8 mouse cellular contexts compared by ENCODE assay signal in the genomic region with DNA sequence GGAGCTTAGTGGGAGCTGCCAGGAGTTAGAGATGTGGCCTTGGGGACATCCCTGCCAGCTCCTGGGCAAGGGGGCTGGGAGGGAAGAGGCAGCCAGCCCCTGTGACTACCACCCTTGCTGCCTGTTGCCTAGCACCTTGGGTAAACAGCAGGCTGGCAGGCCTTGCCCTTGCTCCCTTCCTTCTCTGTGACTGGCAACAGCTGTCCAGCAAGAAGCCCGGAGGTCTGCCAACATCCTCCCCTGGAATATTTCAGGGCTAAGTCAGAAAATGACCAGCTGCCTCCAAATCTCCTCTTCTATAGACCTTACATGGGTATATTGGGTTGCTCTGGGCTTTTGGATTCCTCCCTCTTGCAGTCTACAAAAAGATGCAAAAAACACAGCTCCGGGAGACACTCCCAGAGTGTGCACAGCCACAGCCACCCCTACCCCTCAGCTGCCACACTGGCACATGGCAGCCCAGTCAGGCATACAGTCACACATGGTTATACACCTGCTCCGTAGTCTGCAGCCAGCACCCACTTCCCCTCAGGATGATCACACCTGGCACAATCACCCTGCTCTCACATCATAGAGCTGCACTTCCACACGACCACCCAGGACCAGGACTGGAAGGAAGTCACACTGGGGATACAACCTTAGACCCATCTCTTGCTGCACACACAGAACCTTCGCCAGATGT. TPM values are rescaled to one million over a fixed set of nuclear protein-coding genes. Genes with fewer than 3 reads are reported as not detected.
DNase-seq lines count a peak whose midpoint lies in the region; ATAC-seq and TF ChIP-seq lines count a peak whose summit lies in the region.

No protein-coding gene starts in this region.

- TF ChIP-seq POLR2A in lung, adult 2 months (IDR thresholded peaks at IDR 0.05; ENCODE audit: borderline replicate concordance, extremely low read depth, low read depth, low read length): no peak

- H3K9me3 ChIP-seq in lung, embryonic 15.5 days: no peaks in the 10 kb centered on the region
- H3K9me3 ChIP-seq in limb, embryonic 11.5 days (ENCODE audit: control insufficient read depth, low read length): no peaks in the 10 kb centered on the region
- H3K9me3 ChIP-seq in stomach, embryonic 16.5 days (replicated peaks; ENCODE audit: control insufficient read depth, low read length): no peaks in the 10 kb centered on the region

- H3K4me2 ChIP-seq in lung, embryonic 15.5 days: peak overlapping the region; percentile 97
- peak overlapping the region; percentile 95; the same call in 1 of the 2 replicates for H3K4me2 ChIP-seq in limb, embryonic 11.5 days (ENCODE audit: low read depth, severe bottlenecking)
- H3K4me2 ChIP-seq in stomach, embryonic 16.5 days (ENCODE audit: low read depth, low read length): peak overlapping the region; percentile 98

- H3K27ac ChIP-seq in lung, embryonic 15.5 days: no peak overlapping the region
- H3K27ac ChIP-seq in limb, embryonic 11.5 days (replicated peaks; ENCODE audit: low read depth, low read length): no peak overlapping the region
- H3K27ac ChIP-seq in stomach, embryonic 16.5 days (ENCODE audit: low read length): no peak overlapping the region

- no peak for TF ChIP-seq CTCF in lung, adult 2 months (IDR thresholded peaks at IDR 0.05; ENCODE audit: insufficient read depth, low read length)

- H3K36me3 ChIP-seq in lung, embryonic 15.5 days: no peaks in the 10 kb centered on the region
- H3K36me3 ChIP-seq in limb, embryonic 11.5 days (ENCODE audit: control insufficient read depth, insufficient read depth, low read length): no peaks in the 10 kb centered on the region
- H3K36me3 ChIP-seq in stomach, embryonic 16.5 days (ENCODE audit: control insufficient read depth, insufficient read depth, low read length): no peaks in the 10 kb centered on the region

- H3K27me3 ChIP-seq in lung, embryonic 15.5 days: peaks cover 32% of the 10 kb centered on the region
- H3K27me3 ChIP-seq in limb, embryonic 11.5 days (ENCODE audit: control insufficient read depth, insufficient read depth, low read length): peaks cover 16% of the 10 kb centered on the region
- H3K27me3 ChIP-seq in stomach, embryonic 16.5 days (ENCODE audit: control insufficient read depth, insufficient read depth, low read length): 0 out of 2 replicates have a peak, but pooled peaks cover 3% of the 10 kb centered on the region

- ATAC-seq in lung, embryonic 15.5 days (ENCODE audit: borderline replicate concordance, extremely low read depth, low FRiP score, low TSS enrichment): no peak; the same call in 1 of the 2 replicates
- 0 out of 2 replicates have a peak, but pooled peaks have one; percentile 28 for ATAC-seq in limb, embryonic 11.5 days (ENCODE audit: insufficient number of reproducible peaks, low FRiP score, low TSS enrichment, low read depth)
- peak; percentile 28 for ATAC-seq in stomach, embryonic 16.5 days (ENCODE audit: insufficient read depth, low FRiP score)

- DNase-seq in lung, adult 2 months: no peak
- peak; percentile 46 to 55 for DNase-seq in heart, adult 18-20 months
- DNase-seq in limb, embryonic 11.5 days (ENCODE audit: low spot score): no peak
- DNase-seq in right cerebral cortex, postnatal 4 days: no peak
- no peak for DNase-seq in embryo, embryonic 10 days (ENCODE audit: low spot score)
- DNase-seq in thymus, postnatal 14 days: no peak

- H3K4me3 ChIP-seq in lung, embryonic 15.5 days: 0 out of 2 replicates have a peak overlapping the region, but pooled peaks have one; percentile 44
- H3K4me3 ChIP-seq in lung, adult 2 months (replicated peaks; ENCODE audit: extremely low read depth, low read depth, low read length): no peak overlapping the region
- peak overlapping the region; percentile 45; the same call in 1 of the 2 replicates for H3K4me3 ChIP-seq in limb, embryonic 11.5 days (ENCODE audit: low read depth, low read length)
- H3K4me3 ChIP-seq in stomach, embryonic 16.5 days (replicated peaks; ENCODE audit: low read length): peak overlapping the region; percentile 53

- WGBS in lung, embryonic 15.5 days: 52% methylated on average over 5 of the region's 5 CpGs
- WGBS in lung, adult 2 months: 33% methylated on average over 5 of the region's 5 CpGs
- WGBS in limb, embryonic 11.5 days: 66% methylated on average over 5 of the region's 5 CpGs
- WGBS in stomach, embryonic 16.5 days: 49% methylated on average over 5 of the region's 5 CpGs

- no peak overlapping the region for H3K9ac ChIP-seq in lung, embryonic 15.5 days
- no peak overlapping the region for H3K9ac ChIP-seq in limb, embryonic 11.5 days (ENCODE audit: low read length)
- peak overlapping the region; percentile 73; the same call in 1 of the 2 replicates for H3K9ac ChIP-seq in stomach, embryonic 16.5 days (ENCODE audit: low read length)

- peaks cover 16% of the 10 kb centered on the region for H3K4me1 ChIP-seq in lung, embryonic 15.5 days
- H3K4me1 ChIP-seq in lung, adult 2 months (ENCODE audit: control insufficient read depth, insufficient read depth, low read length): peaks cover 2% of the 10 kb centered on the region; the same call in 1 of the 2 replicates
- peaks cover 8% of the 10 kb centered on the region; the same call in 1 of the 2 replicates for H3K4me1 ChIP-seq in limb, embryonic 11.5 days (ENCODE audit: control insufficient read depth, insufficient read depth, low read length)
- H3K4me1 ChIP-seq in stomach, embryonic 16.5 days (ENCODE audit: control insufficient read depth, insufficient read depth, low read length): peaks cover 10% of the 10 kb centered on the region; the same call in 1 of the 2 replicates

RNA-seq across cellular contexts. Expression of gene Sync, which starts 1.3 kb away (rescaled TPM):
- polyA plus RNA-seq in lung, embryonic 15.5 days (2015; fragmentation: Nextera tagmentation; extraction: Ambion mirVana): 0.54 and 0.71 TPM in 2 replicates
- 2.8 TPM in 2 replicates for polyA plus RNA-seq in lung, adult 2 months (2012; rRNA removed)
- 10 to 100 TPM; 18.9 to 24.9 TPM for total RNA-seq in heart, adult 18-20 months (2021)
- 0.47 and 0.59 TPM in 2 replicates for polyA plus RNA-seq in limb, embryonic 11.5 days (2014; fragmentation: Nextera tagmentation; extraction: Ambion mirVana)
- polyA plus RNA-seq in stomach, embryonic 16.5 days (2015; fragmentation: Nextera tagmentation; extraction: Ambion mirVana): 3.0 and 3.9 TPM in 2 replicates

RNA-seq across cellular contexts. Expression of gene C77080, which starts 24.9 kb away (rescaled TPM):
- 5.2 and 6.8 TPM in 2 replicates for polyA plus RNA-seq in lung, embryonic 15.5 days (2015; fragmentation: Nextera tagmentation; extraction: Ambion mirVana)
- polyA plus RNA-seq in lung, adult 2 months (2012; rRNA removed): 47.1 and 50.1 TPM in 2 replicates
- 1 to 10 TPM; 2.6 to 3.0 TPM for total RNA-seq in heart, adult 18-20 months (2021)
- 3.7 and 4.2 TPM in 2 replicates for polyA plus RNA-seq in limb, embryonic 11.5 days (2014; fragmentation: Nextera tagmentation; extraction: Ambion mirVana)
- polyA plus RNA-seq in stomach, embryonic 16.5 days (2015; fragmentation: Nextera tagmentation; extraction: Ambion mirVana): 8.2 and 8.5 TPM in 2 replicates

RNA-seq across cellular contexts. Expression of gene Rbbp4, which starts 49.0 kb away (rescaled TPM):
- 418 and 423 TPM in 2 replicates for polyA plus RNA-seq in lung, embryonic 15.5 days (2015; fragmentation: Nextera tagmentation; extraction: Ambion mirVana)
- 16.7 and 23.5 TPM in 2 replicates for polyA plus RNA-seq in lung, adult 2 months (2012; rRNA removed)
- 10 to 100 TPM; 74.1 to 78.0 TPM for total RNA-seq in heart, adult 18-20 months (2021)
- polyA plus RNA-seq in limb, embryonic 11.5 days (2014; fragmentation: Nextera tagmentation; extraction: Ambion mirVana): 608 and 644 TPM in 2 replicates
- polyA plus RNA-seq in stomach, embryonic 16.5 days (2015; fragmentation: Nextera tagmentation; extraction: Ambion mirVana): 287 and 291 TPM in 2 replicates

RNA-seq across cellular contexts. Expression of gene Zbtb8os, which starts 49.4 kb away (rescaled TPM):
- 44.0 and 44.5 TPM in 2 replicates for polyA plus RNA-seq in lung, embryonic 15.5 days (2015; fragmentation: Nextera tagmentation; extraction: Ambion mirVana)
- polyA plus RNA-seq in lung, adult 2 months (2012; rRNA removed): 5.8 and 11.3 TPM in 2 replicates
- 10 to 100 TPM; 22.4 to 30.2 TPM for total RNA-seq in heart, adult 18-20 months (2021)
- 42.5 and 53.3 TPM in 2 replicates for polyA plus RNA-seq in limb, embryonic 11.5 days (2014; fragmentation: Nextera tagmentation; extraction: Ambion mirVana)
- polyA plus RNA-seq in stomach, embryonic 16.5 days (2015; fragmentation: Nextera tagmentation; extraction: Ambion mirVana): 44.4 and 46.6 TPM in 2 replicates

Comparison
In these comparisons a context has a peak if more than half of its experiments do, and no peak if none do; other contexts are left out.
1. RNA of gene Rbbp4, which starts 49.0 kb away (polyA plus RNA-seq): 608 to 644 TPM in limb, embryonic 11.5 days, 418 to 423 TPM in lung, embryonic 15.5 days and 287 to 291 TPM in stomach, embryonic 16.5 days; 16.7 to 23.5 TPM in lung, adult 2 months; every median in the first group is over 10 times any median in the second.
2. DNase-seq: peak in heart, adult 18-20 months (2 of 2); none in lung, adult 2 months (single experiment), limb, embryonic 11.5 days (single experiment), right cerebral cortex, postnatal 4 days (single experiment), embryo, embryonic 10 days (single experiment) and thymus, postnatal 14 days (single experiment).
3. Peak in every context shown above with its lines, with median percentiles within 50 percentile points of each other: H3K4me2 ChIP-seq.